Mouse (Mus musculus): ENCODE data around the gene Opcml.

Opcml gene

DNA sequence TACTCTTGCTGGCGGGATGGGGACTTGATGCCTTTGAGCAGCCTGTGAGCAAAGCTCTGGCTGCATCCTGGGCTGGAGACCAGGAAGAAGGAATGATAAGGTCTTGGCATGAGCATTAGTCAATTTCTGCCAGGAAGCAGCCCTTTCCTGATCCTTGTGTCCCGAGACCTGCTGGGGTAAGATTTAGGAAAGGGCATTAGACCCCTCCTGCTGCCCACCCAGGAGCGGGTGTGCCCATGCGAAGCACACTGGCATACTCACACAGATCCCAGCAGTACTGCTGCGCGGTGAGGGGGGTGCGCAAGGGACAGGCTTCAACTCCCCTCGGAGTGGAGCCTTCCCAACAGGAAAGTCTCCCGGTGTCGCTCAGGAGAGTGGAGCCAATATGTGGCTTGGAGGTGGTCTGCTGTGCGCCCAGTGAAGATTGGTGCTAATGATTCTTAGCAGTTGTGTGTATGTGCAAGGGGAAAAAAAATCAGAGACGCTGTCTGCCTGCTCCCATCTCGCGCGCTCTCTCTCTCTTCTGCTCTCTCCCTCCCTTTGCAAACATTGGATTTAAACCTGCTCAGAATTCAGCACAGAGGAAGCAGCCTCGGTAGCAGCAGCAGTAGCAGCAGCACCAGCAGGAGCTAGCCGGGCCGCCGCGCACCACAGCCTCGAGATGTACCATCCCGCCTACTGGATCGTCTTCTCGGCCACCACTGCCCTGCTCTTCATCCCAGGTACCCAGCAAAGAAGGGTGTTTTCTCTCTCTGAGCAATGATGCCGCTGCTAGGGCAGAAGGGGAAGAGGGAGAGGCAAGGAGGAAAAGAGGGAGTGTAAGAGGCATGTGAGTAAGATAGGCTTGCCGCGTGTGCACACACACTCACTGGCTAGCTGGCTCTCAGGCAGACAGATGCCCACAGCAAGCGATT, at the start of gene Opcml:
Opcml (plus strand) TSS at position 51 of the 914 bp plus-strand sequence.
- no peak for DNase-seq (ENCODE audit: low spot score in 2 of 2)

DNA sequence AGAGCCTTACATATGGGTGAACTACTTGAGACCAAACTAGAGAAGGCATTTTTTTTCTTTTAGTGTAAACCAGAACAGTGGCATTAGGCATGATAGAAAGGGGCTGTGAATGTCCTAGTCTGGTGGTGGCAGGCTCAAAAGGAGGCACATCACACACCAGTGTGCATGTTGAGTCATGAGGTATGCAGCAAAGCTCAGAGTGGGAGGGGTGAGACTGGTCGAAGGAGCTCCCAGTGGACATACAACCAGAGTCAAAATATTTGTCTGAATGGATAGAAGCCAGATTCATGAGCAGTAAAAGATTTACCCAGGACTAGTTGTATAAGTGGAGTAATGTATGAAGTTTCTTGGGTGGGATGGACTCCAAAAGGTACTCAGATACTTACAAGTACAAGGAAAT, 31.9 kb upstream of the Opcml start:
- DNase-seq (ENCODE audit: low spot score in 2 of 2) = no peak

DNA sequence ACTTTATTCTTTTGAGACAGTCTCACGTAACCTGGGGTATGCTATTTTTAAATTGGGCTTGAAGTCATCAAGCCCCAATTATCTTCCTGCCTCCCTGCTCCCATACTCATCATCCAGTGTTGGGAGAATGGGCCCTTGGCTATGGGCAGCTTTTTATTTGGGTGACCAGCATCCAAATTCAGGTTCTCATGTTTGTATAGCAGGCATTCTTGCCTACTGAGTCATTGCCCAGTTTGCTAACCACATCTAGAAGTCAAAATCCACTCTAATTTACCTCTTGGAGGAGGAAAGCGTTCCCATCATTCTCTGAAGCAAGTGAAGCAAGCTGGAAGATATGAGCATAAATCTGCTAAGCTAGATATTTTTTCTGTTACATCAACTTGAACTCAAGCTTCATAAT, 29.4 kb upstream of the Opcml start:
- DNase-seq (ENCODE audit: low spot score in 2 of 2) = no peak

DNA sequence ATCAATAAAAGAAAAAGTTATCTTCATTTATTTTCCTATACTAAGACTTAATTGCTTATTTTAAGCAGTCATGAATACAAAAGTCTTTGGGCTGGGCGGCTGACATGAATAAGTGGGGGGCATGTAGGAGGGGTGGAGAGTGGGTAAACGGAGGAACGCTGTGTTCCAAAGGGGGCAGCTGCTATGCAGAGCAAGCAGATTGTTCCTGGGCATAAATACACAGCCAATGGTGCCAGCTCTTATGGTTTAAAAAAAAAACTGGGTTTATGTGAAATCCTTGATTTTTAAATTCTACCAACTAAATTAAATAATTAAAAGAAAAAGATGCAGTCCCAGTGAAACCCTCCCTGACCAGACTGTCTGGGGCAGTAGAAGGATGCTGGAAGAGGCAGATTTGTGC, 24.1 kb upstream of the Opcml start:
- DNase-seq (ENCODE audit: low spot score in 2 of 2) = no peak

DNA sequence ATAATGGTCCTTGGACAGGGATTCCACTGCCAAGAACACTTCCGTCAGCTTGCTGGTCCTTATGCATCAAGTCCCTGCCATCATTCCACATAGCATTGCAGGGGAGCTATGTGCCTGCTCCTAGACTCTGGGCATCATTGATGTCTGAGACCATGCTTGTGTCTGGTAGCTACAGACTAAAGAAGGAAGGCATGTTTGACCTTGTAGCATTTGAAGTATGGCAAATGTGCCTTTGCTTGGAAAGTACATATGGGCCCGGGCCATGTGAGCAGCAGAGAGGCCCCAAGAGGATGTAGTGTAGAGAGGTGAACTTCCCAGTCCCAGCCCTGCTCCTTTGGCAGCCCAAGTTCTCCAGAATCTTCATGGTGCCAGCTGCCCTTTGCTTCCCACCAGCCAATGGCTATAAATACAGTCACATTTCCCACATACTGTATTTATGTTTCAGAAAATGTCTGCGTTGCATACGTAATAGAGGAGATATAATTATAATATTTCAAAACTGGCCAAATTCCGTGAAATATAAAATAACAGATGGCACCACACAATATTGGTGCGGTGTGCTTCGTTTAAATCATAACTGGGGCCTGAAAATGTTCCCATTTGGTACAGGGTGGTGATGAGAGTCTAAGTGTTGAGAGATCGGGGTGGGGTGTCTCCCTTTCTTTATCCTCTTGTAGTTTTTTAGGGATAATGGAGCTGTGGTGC, 23.2 kb upstream of the Opcml start:
- no peak for DNase-seq (ENCODE audit: low spot score in 2 of 2)

DNA sequence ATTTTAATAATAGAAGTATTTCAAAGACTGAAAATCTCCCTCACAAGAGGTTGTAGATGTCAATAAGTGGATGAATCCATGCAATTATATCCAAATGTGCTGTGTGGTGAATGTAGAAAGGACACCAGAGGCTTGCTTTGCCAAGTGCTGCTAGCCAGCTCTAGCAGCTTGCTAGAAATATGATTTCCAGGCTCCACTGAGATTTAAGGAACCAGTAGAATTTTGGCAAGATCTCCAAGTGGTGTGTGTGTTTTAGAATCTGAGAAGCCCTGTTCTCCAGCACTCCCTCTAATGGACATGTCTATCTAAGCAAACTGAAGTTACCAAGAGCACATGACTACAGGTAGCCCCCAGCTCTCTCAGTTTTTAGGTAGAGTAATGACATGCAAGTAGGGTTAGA, 21.8 kb upstream of the Opcml start:
- no peak for DNase-seq (ENCODE audit: low spot score in 2 of 2)

DNA sequence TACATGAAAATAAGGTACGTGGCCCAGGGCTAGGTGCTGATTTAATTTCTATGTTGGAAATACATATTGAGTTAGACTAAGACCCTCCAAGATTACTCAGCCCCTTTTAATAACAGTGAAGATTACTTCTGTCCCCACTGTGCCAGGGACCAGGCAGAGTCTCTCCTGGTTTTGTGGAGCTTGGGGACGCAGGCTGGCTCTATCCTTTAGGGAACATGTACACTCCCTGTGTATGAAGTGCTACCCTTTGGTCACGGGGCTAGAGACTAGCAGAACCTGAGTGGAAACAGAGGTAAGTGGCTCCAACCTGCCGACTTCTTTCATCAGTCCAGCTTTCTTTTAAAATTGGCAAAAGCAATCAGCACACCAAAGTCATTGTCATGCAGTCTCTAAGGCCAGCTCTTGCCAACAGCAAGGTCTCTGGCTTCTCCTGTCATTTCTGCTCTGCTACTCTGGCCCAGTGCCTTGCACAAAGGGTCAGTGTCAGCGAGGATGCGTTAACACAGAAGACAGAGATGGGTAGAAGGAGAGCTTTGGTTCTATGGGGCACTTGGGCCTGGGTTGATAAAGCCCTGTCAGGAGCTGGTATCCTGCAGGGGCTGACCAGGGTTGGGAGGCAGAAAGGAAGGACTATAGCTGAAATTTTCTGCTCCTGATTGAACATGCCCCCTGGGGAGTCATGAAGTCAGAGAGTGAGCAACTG, 9.1 kb upstream of the Opcml start:
- DNase-seq (ENCODE audit: low spot score in 2 of 2) = no peak

DNA sequence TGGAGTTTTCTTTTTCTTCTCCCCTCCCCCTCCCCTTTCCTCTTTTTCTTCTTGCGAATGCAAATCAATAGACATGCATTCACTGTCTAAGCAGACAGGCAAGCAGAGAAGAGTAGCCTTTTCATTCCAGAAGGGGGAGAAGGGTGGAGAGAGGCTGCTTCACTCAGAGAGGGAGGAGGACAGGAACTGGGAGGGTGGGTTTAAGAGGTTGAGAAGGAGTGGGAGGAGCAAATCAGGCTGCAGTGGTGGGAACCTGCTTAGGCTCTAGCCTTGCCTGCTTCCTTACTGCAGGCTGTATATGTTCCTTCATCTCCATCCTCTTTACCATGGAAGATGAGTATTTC, 8.6 kb upstream of the Opcml start:
- DNase-seq (ENCODE audit: low spot score in 2 of 2) = no peak

DNA sequence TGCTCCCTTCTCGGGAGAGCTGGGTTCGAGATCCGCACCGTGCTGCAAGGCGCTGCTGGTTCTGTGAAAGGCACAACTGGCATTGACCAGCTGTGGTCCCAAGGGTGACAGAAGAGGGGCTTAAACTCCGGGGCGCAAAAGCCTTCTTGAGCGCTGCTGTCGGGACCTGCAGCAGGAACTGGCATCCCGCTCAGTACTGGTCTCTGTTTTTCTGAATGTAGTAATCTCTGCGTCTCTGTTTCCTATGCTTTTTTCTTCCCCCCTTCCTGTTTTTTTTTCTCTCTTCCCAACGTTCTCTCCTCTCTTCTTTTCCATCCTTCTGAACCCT, 1.0 kb downstream of the Opcml start:
- DNase-seq (ENCODE audit: low spot score in 2 of 2) = no peak

DNA sequence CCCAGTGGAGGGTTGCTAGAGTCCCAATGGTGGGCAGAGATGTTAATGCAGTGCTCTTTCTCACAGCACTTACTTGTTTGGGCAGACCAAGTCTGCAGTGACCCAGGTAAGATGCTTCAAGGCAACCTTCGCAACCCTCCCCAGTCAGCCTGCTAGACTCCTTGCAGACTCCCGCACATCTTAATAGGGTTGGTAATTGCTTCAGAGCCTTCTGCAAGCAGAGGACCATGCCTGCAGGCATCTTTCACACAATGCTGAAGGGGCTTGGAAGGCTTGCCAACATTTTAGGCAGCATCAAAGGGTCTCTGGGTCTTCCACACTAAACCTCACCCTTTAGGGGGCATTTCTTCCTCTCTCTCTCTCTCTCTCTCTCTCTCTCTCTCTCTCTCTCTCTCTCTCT, 1.7 kb downstream of the Opcml start:
- DNase-seq (ENCODE audit: low spot score in 2 of 2) = no peak

DNA sequence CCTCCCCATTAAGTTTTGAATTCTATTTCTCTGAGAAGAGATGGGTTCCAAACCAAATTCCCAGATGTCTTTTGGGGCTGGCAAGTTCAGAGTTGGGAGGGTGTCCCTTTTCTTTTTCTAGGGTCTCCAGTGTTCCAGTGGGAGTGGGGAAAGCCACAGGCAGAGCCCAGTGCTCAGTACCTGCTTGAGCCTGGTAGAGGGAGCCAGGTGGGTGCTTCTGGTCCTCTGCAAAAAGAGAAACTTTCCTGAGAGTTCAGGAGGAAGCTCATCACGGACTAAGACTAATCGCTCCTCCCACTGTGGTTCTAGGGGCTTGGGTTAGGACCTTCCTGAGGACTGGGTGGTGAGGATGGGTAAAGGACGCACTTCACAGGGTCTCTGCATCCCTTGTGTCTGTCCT, 2.4 kb downstream of the Opcml start:
- no peak for DNase-seq (ENCODE audit: low spot score in 2 of 2)

DNA sequence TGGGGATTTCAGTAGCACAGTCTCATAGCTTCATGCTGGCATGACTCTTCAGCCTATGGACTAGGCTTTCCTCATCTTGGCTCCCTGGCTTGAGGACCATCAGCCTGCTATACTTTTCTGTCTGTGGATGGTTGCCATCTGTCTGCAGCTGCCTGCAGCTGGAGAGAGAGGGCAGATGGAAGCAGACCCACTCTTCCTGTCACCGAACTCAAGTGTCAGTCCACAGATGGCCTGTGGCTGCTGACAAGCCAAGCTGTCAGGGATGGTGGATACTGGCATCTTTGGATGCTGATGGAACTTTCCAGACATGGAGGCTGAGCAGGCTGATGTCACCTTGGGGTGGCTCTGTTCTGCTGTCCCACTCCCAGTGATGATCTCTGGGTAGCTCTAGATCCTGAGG, 6.0 kb downstream of the Opcml start:
- DNase-seq (ENCODE audit: low spot score in 2 of 2) = no peak

DNA sequence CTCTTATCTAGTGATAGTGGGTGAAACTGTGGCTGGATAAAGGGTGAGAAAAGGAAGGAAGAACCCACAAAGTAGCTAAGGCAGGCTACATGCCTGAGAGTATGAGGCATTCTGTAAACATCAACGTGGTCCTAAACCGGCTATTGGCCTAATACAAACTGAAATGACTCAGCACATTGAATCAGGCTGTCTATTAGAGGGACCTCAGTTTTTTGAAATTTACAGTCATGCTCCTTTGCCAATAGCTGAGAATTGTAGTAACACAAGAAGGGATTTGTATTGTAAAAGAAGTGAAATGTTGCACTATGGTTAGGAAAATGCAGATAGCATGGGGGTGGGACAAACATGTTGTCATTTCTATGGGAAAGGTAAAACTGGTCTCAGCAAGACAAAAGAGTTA, 10.4 kb downstream of the Opcml start:
- DNase-seq (ENCODE audit: low spot score in 2 of 2) = no peak

DNA sequence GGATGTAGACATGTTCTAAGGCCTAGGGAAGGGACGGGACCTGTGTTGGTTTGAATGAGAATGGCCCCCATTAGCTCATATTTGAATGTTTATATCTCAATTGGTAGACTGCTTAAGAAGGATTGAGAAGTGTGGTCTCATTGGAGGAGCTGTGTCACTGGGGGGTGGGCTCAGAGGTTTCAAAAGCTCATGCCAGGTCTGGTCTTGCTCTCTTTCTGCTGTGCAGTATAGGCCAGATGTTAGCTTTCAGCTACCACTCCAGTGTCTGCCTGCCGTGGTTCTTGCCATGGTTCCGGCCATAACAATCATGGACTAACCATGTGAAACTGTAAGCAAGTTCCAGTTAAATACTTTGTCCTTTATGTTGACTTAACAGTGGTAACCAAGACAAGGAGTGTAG, 11.2 kb downstream of the Opcml start:
- no peak for DNase-seq (ENCODE audit: low spot score in 2 of 2)

DNA sequence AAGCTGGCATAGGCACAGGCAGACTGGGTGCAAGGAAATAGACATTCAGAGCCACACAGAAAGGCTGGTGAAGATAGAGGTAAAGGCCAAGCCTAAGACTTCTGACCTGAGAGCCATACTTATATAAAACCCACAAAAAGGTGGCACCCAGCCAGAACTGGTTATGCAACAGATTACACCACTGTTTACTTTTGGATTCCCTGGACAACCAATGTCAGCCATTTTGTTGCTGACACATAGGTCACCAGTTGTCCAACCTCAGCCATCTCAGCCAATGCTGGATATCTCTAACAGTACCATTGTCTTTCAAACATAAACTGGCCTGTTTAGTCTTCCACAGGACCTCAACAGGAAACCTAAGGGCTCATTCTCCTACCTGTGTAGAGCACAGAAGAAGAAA, 11.8 kb downstream of the Opcml start:
- DNase-seq (ENCODE audit: low spot score in 2 of 2) = no peak

DNA sequence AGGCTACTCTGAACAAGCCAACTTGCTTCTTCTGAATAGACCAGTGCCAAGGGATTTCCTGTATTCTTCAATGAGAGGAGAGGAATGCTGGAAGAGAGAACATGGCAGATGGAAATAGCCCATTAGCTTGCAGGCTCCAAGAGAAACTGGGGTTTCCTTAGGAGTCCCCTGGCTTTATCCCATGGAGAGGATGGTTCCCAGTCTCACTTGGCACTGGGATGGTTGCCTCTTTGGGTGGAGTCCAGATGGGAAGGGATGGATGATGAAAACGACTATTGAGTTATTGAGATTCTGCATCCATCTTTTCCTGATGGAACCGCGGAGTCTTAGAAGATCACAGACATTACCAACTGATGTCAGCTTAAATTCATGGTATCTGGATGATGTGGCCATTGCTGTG, 13.9 kb downstream of the Opcml start:
- no peak for DNase-seq (ENCODE audit: low spot score in 2 of 2)

DNA sequence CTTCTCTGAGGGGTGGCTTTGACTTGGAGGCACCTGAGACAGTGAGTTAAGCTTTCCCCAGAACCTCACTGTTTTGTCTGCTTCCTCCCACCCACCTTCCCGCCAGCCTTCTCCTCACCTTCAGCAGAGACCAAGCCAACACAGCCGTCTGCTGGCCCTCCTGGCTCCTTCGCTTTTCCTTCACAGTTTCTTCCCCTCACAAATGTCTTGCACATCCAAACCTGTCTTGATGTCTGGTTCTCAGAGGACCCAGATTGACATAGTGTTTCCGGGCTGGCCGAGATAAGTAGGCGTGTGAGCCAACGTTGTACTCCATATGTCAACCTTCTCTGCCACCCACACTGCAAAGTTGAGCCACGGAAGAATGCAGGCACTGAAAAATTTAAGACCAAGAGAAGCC, 19.2 kb downstream of the Opcml start:
- no peak for DNase-seq (ENCODE audit: low spot score in 2 of 2)

DNA sequence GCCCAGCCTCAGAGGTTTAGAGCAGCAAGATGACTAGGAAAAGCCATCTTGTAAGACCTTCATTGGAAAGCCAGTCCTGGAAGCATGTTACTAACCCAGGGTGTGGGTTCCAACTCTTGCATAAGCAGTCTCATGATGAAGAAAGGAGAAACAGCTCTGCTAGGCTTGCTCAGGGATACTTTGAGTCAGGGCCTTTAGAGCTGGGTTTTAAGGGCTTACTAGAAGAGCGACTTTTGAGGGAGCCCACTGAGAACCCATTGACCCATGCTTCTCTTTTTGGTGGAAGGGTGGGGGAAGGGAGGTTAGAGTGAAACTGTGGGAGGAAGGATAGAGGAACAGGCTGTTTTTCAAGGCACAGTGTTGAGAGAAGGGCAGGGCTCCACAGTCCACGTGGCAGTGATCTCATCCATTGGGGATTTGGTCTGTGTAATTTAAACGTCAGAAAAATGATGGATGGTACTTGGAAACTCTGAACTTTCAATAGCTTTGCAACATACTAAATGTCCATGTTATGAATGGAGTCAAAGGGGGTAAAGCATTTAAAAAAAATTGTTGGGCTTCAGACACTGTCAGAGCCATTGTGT, 22.7 kb downstream of the Opcml start:
- no peak for DNase-seq (ENCODE audit: low spot score in 2 of 2)

DNA sequence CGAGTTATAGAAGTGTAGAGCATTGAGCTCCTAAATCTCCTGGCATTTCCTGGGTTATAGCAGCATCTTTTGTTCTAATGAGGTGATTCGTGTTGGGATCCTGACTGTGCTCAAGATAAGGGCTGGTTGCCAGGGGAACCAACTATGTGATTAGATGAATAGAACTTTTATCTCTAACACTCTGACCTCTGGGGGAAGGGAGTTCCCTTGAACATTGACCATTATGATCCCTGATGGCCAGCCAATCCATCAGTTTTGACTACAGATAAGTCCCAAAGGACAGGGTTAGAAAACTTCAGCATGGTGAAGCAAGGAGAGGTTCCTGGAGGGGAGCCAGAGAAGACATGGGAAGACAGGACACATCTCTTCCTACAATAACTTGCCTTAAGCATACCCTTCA, 23.6 kb downstream of the Opcml start:
- DNase-seq (ENCODE audit: low spot score in 2 of 2) = no peak

DNA sequence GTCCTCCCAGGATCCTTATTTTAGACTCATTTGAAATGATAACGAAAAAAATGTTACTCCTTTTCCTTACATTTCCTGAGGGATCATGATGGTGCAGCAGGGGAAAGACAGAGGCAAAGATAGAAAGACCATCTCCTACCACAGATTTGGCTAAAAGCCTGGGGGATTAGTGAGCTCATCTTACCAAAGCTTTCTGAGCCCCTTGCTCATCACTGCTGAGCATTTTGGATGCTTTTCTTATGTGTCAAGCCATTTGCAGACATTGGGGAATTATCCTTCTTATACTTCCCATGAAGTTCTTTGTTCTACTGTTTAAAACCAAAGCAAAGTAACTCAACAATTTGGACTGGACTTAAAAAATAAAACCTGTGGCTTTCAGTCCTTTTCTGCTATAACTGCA, 30.6 kb downstream of the Opcml start:
- no peak for DNase-seq (ENCODE audit: low spot score in 2 of 2)

DNA sequence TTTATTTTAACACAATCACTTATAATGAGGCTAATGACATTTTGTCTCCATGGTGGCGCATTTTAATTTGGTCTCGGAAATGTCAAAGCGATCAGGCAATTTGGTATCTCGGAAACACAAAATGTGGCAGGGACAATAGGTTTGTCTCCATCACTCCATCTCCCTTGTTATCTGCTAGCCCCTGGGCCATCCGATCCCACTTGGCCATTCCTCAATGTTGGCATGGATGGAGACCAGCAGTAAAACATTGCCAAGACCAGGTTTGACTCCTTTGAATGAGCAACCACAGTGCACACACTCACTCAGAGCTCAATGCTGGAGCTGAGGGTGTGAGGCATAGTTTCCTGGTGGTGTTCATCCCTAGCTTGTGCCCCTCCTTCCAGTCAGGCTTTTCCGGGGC, 32.1 kb downstream of the Opcml start:
- DNase-seq (ENCODE audit: low spot score in 2 of 2) = no peak

DNA sequence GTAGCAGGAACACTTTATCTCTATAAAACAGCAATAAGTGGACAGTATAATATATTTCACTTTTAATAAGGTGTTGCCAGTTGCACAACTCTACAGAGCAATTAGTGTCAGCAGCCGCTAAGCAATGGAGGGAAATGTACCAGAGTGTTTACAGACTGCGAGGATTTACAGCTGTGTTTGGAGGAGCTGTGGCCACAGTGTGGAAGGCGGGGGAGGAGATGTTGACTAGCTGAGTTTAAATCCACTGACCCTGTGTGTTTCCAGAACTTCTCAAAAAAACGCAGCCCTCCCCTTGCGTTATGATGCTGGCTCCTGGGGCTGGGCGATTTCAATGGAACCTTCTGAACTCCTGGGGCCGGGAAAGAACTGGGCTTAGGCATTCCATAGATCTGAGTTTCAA, 33.8 kb downstream of the Opcml start:
- DNase-seq (ENCODE audit: low spot score in 2 of 2) = no peak

DNA sequence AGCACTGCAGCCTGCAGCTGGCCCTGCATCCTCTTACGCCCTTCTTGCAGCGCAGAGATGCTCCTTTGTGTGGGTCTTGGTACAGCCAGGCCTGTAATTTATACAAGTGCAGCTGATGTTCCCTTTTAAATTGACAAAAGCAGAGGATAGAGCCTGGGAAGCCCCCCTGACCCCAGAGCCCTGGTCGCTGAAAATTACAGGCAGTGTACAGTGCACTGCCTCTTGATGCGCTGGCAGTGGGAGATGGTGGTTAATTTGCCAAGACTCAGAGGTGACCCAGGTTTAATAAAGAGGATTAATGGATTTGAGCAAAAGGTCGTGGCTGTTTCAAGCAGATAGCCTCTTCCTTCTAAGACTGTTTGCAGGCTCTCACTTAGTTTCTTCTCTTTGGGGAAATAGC, 39.9 kb downstream of the Opcml start:
- DNase-seq (ENCODE audit: low spot score in 2 of 2) = no peak
